ENCODE assay signal across 8 mouse cellular contexts in genomic region chr16:93711411-93712188, GRCm38 (mm10). TPM values are rescaled to one million over a fixed set of nuclear protein-coding genes. Genes with fewer than 3 reads are reported as not detected.
A peak's percentile ranks its signal among the peaks of the same experiment; 100 is the strongest.
DNase-seq lines count a peak whose midpoint lies in the region; ATAC-seq lines count a peak whose summit lies in the region.

Dop1b (plus strand) TSS chr16:93711904.

- peak within 1 kb of the TSS; percentile 87 for H3K9ac ChIP-seq in heart, embryonic 14.5 days (ENCODE audit: low read length)
- H3K9ac ChIP-seq in liver, embryonic 13.5 days, result peak within 1 kb of the TSS; percentile 96
- H3K9ac ChIP-seq in stomach, embryonic 16.5 days (ENCODE audit: low read length), result peak within 1 kb of the TSS; percentile 84

- H3K9me3 ChIP-seq in heart, embryonic 14.5 days (ENCODE audit: control insufficient read depth, low read length), result no peaks in the 10 kb centered on the region
- no peaks in the 10 kb centered on the region for H3K9me3 ChIP-seq in liver, embryonic 13.5 days (replicated peaks)
- H3K9me3 ChIP-seq in stomach, embryonic 16.5 days (replicated peaks; ENCODE audit: control insufficient read depth, low read length), result no peaks in the 10 kb centered on the region

- H3K4me1 ChIP-seq in heart, embryonic 14.5 days (ENCODE audit: control insufficient read depth in 2 of 2, insufficient read depth in 2 of 2, low read length in 2 of 2), result peaks cover 0 to 9% of the 10 kb centered on the region in 2 experiments; a peak in 2 of 4 replicates
- H3K4me1 ChIP-seq in liver, embryonic 13.5 days (replicated peaks), result peaks cover 50% of the 10 kb centered on the region
- peaks cover 10% of the 10 kb centered on the region; the same call in 1 of the 2 replicates for H3K4me1 ChIP-seq in stomach, embryonic 16.5 days (ENCODE audit: control insufficient read depth, insufficient read depth, low read length)

- peak; percentile 84 for ATAC-seq in CD4-positive, CD25-positive, alpha-beta regulatory T cell, adult 4 months
- peak; percentile 97 for ATAC-seq in heart, embryonic 14.5 days (ENCODE audit: insufficient number of reproducible peaks, insufficient read depth, low FRiP score, low read depth)
- ATAC-seq in liver, embryonic 13.5 days (ENCODE audit: low read depth), result peak; percentile 86
- peak; percentile 95 for ATAC-seq in stomach, embryonic 16.5 days (ENCODE audit: insufficient read depth, low FRiP score)

- H3K4me3 ChIP-seq in heart, embryonic 14.5 days (ENCODE audit: control insufficient read depth in 1 of 2, insufficient read depth in 1 of 2, low read depth in 1 of 2, low read length in 2 of 2), result peak within 1 kb of the TSS; percentile 65 to 81
- peak within 1 kb of the TSS; percentile 81 for H3K4me3 ChIP-seq in liver, embryonic 13.5 days (replicated peaks)
- peak within 1 kb of the TSS; percentile 84 for H3K4me3 ChIP-seq in stomach, embryonic 16.5 days (replicated peaks; ENCODE audit: low read length)

- H3K4me2 ChIP-seq in heart, embryonic 14.5 days (ENCODE audit: low read length), result peak within 1 kb of the TSS; percentile 98
- peak within 1 kb of the TSS; percentile 100 for H3K4me2 ChIP-seq in liver, embryonic 13.5 days
- H3K4me2 ChIP-seq in stomach, embryonic 16.5 days (ENCODE audit: low read depth, low read length), result peak within 1 kb of the TSS; percentile 89

- H3K27me3 ChIP-seq in heart, embryonic 14.5 days (ENCODE audit: control insufficient read depth, insufficient read depth, low read length), result peaks cover 5% of the 10 kb centered on the region; the same call in 1 of the 2 replicates
- no peaks in the 10 kb centered on the region for H3K27me3 ChIP-seq in liver, embryonic 13.5 days
- no peaks in the 10 kb centered on the region; the same call in 1 of the 2 replicates for H3K27me3 ChIP-seq in stomach, embryonic 16.5 days (ENCODE audit: control insufficient read depth, insufficient read depth, low read length)

- peak; percentile 93 for DNase-seq in c-Kit-negative CD71-positive TER-119-positive erythroid progenitor cells, embryonic 14.5 days (ENCODE audit: low read depth, low spot score)
- DNase-seq in fibroblast of lung, adult 2 months (ENCODE audit: low read depth), result peak; percentile 96
- peak; percentile 99 for DNase-seq in kidney, postnatal 14 days
- peak; percentile 97 for DNase-seq in liver, embryonic 13.5 days
- DNase-seq in neural tube, embryonic 10.5 days (ENCODE audit: extremely low spot score, low spot score), result peak; percentile 99

- no peaks in the 10 kb centered on the region for H3K36me3 ChIP-seq in heart, embryonic 14.5 days (ENCODE audit: control insufficient read depth, insufficient read depth, low read length)
- H3K36me3 ChIP-seq in liver, embryonic 13.5 days, result no peaks in the 10 kb centered on the region
- no peaks in the 10 kb centered on the region for H3K36me3 ChIP-seq in stomach, embryonic 16.5 days (ENCODE audit: control insufficient read depth, insufficient read depth, low read length)

- under 1% methylated on average over 73 of the region's 77 CpGs for WGBS in heart, embryonic 14.5 days
- WGBS in liver, embryonic 13.5 days (ENCODE audit: insufficient replicate concordance), result under 1% methylated on average over 76 of the region's 77 CpGs
- under 1% methylated on average over 77 of the region's 77 CpGs for WGBS in stomach, embryonic 16.5 days

- peak within 1 kb of the TSS in 1 of 2 experiments; percentile 55; a peak in 2 of 4 replicates for H3K27ac ChIP-seq in heart, embryonic 14.5 days (replicated peaks in 1 of 2; ENCODE audit: control insufficient read depth in 1 of 2, insufficient read depth in 1 of 2, low read depth in 2 of 2, low read length in 2 of 2)
- H3K27ac ChIP-seq in liver, embryonic 13.5 days, result peak within 1 kb of the TSS; percentile 91
- peak within 1 kb of the TSS; percentile 55 for H3K27ac ChIP-seq in stomach, embryonic 16.5 days (ENCODE audit: low read length)

RNA-seq across cellular contexts. Expression of gene Dop1b, which starts in this region (rescaled TPM):
- polyA plus RNA-seq in CD4-positive, CD25-positive, alpha-beta regulatory T cell, adult 4 months (2017; shearing (Covaris generic)), result 10 to 100 TPM; 21.9 to 23.6 TPM
- 8.1 and 8.2 TPM in 2 replicates for polyA plus RNA-seq in heart, embryonic 14.5 days (2014; fragmentation: Nextera tagmentation; extraction: Ambion mirVana)
- polyA plus RNA-seq in liver, embryonic 13.5 days (2015; fragmentation: Nextera tagmentation; extraction: Ambion mirVana), result 8.7 and 10.3 TPM in 2 replicates
- 27.8 and 35.6 TPM in 2 replicates for polyA plus RNA-seq in stomach, embryonic 16.5 days (2015; fragmentation: Nextera tagmentation; extraction: Ambion mirVana)
